Mouse (Mus musculus) midbrain, embryonic 11.5 days (tissue): ENCODE measurements around the gene Dok3. TPM values are rescaled to one million over a fixed set of nuclear protein-coding genes. Genes with fewer than 3 reads are reported as not detected.
A peak's percentile ranks its signal among the peaks of the same experiment; 100 is the strongest.

Experiments used
- ATAC-seq: fragments of 200-750 bp; cut with Nextera tagmentation; 2 replicates; pipeline ENCODE4 v1.8.0; 2017; ENCODE audit warnings: moderate TSS enrichment, moderate library complexity; ENCODE audit not compliant: low FRiP score
- DNase-seq: peaks from one replicate; pipeline ENCODE4 v3.0.0; 2015; ENCODE audit warnings: low spot score; ENCODE audit errors: missing footprints
- H3K27ac ChIP-seq: fragments of 300-500 bp; sonication (generic); 2 replicates; pipeline ENCODE4 v1.5.1; 2014; ENCODE audit warnings: low read depth, low read length
- H3K27me3 ChIP-seq: fragments of 300-500 bp; sonication (generic); 2 replicates; pipeline ENCODE4 v1.6.1; 2014; ENCODE audit warnings: mild to moderate bottlenecking, low read length, moderate library complexity, mixed read lengths; ENCODE audit not compliant: control insufficient read depth, insufficient read depth
- H3K36me3 ChIP-seq: fragments of 300-500 bp; sonication (generic); 2 replicates; pipeline ENCODE4 v1.6.1; 2014; ENCODE audit warnings: mild to moderate bottlenecking, low read length, moderate library complexity, mixed read lengths; ENCODE audit not compliant: control insufficient read depth, insufficient read depth
- H3K4me1 ChIP-seq: fragments of 300-500 bp; sonication (generic); 2 replicates; pipeline ENCODE4 v1.6.1; 2014; ENCODE audit warnings: low read length; ENCODE audit not compliant: control insufficient read depth, insufficient read depth
- H3K4me2 ChIP-seq: fragments of 300-500 bp; sonication (generic); 2 replicates; pipeline ENCODE4 v1.6.1; 2014; ENCODE audit warnings: mild to moderate bottlenecking, moderate library complexity
- H3K4me3 ChIP-seq: fragments of 300-500 bp; sonication (generic); 2 replicates; pipeline ENCODE4 v1.5.1; 2014; ENCODE audit warnings: low read depth, low read length
- H3K9ac ChIP-seq: fragments of 300-500 bp; sonication (generic); 2 replicates; pipeline ENCODE4 v1.6.1; 2014; ENCODE audit warnings: low read length
- H3K9me3 ChIP-seq: fragments of 300-500 bp; sonication (generic); 2 replicates; pipeline ENCODE4 v1.6.1; 2016; ENCODE audit warnings: low read length; ENCODE audit not compliant: control insufficient read depth
- WGBS: fragments of 180-500 bp; shearing (Covaris S2); extraction: QIAGEN DNeasy Blood & Tissue Kit; methylation state at CpG from one replicate; pipeline ENCODE4 v1.1.7; 2014; 5-methylcytosine and 5-hydroxymethylcytosine counted together
- polyA plus RNA-seq: library from polyadenylated mRNA; unstranded; fragments of >200 nt; fragmentation: Nextera tagmentation; extraction: Ambion mirVana; gene quantifications from 2 replicates; pipeline ENCODE4 v1.2.1, GENCODE M21; 2014

Dok3 gene
- polyA plus RNA-seq, 1 experiment from 2014 or later: 1.9 TPM

- no peak for ATAC-seq
- Histone ChIP-seq H3K9ac (no peak overlapping the region), H3K9me3 (no peaks in the 10 kb centered on the region), H3K4me3 (no peak overlapping the region), H3K4me1 (no peaks in the 10 kb centered on the region), H3K27me3 (no peaks in the 10 kb centered on the region), H3K27ac (no peak overlapping the region), H3K36me3 (peaks cover 22% of the 10 kb centered on the region), H3K4me2 (no peak overlapping the region)
- 84% methylated on average over 18 of the region's 18 CpGs for WGBS
- no peak for DNase-seq
Measured at GRCm38 (mm10) chr13:55527834-55528772, 993 bp downstream of the Dok3 start.

GRCm38 (mm10) chr13:55527212-55527611 lies 1.9 kb downstream of the Dok3 start:
- Histone ChIP-seq H3K9me3 (no peaks in the 10 kb centered on the region), H3K36me3 (peaks cover 20% of the 10 kb centered on the region), H3K9ac (no peak overlapping the region), H3K4me1 (no peaks in the 10 kb centered on the region), H3K4me2 (no peak overlapping the region), H3K27me3 (no peaks in the 10 kb centered on the region), H3K4me3 (no peak overlapping the region), H3K27ac (no peak overlapping the region)
- no peak for ATAC-seq
- 88% methylated on average over 16 of the region's 16 CpGs for WGBS
- no peak for DNase-seq

GRCm38 (mm10) chr13:55525733-55526553 lies 3.2 kb downstream of the Dok3 start:
- Histone ChIP-seq H3K27me3 (no peaks in the 10 kb centered on the region), H3K9me3 (no peaks in the 10 kb centered on the region), H3K36me3 (peaks cover 10% of the 10 kb centered on the region), H3K4me3 (no peak overlapping the region), H3K4me2 (no peak overlapping the region), H3K4me1 (no peaks in the 10 kb centered on the region), H3K9ac (no peak overlapping the region), H3K27ac (no peak overlapping the region)
- no peak for ATAC-seq
- WGBS: 84% methylated on average over 15 of the region's 16 CpGs
- DNase-seq: no peak

GRCm38 (mm10) chr13:55523951-55524600 lies 5.0 kb downstream of the Dok3 start:
- 90% methylated on average over 23 of the region's 23 CpGs for WGBS
- H3K9ac ChIP-seq: no peak overlapping the region
- no peak overlapping the region for H3K4me2 ChIP-seq
- H3K36me3 ChIP-seq: no peaks in the 10 kb centered on the region
- H3K9me3 ChIP-seq: no peaks in the 10 kb centered on the region
- ATAC-seq (no peak), DNase-seq (no peak)
- no peak overlapping the region; the same call in 1 of the 2 replicates for H3K27ac ChIP-seq
- H3K4me3 ChIP-seq: no peak overlapping the region
- H3K27me3 ChIP-seq: no peaks in the 10 kb centered on the region
- no peaks in the 10 kb centered on the region for H3K4me1 ChIP-seq

- no peaks in the 10 kb centered on the region for H3K27me3 ChIP-seq
- 59% methylated on average over 17 of the region's 17 CpGs for WGBS
- no peak overlapping the region for H3K27ac ChIP-seq
- H3K4me2 ChIP-seq: no peak overlapping the region
- H3K4me3 ChIP-seq: no peak overlapping the region
- H3K4me1 ChIP-seq: no peaks in the 10 kb centered on the region
- no peaks in the 10 kb centered on the region for H3K9me3 ChIP-seq
- no peak overlapping the region for H3K9ac ChIP-seq
- DNase-seq: no peak
- ATAC-seq: no peak
- no peaks in the 10 kb centered on the region for H3K36me3 ChIP-seq
Measured at GRCm38 (mm10) chr13:55523278-55523677, 5.8 kb downstream of the Dok3 start.

- WGBS: 58% methylated on average over 8 of the region's 8 CpGs
- no peak overlapping the region for H3K4me3 ChIP-seq
- no peak overlapping the region for H3K27ac ChIP-seq
- H3K4me2 ChIP-seq: no peak overlapping the region
- no peak overlapping the region for H3K9ac ChIP-seq
- ATAC-seq: no peak
- H3K27me3 ChIP-seq: no peaks in the 10 kb centered on the region
- H3K9me3 ChIP-seq: no peaks in the 10 kb centered on the region
- no peak for DNase-seq
- H3K36me3 ChIP-seq: no peaks in the 10 kb centered on the region
- no peaks in the 10 kb centered on the region for H3K4me1 ChIP-seq
Measured at GRCm38 (mm10) chr13:55522730-55523129, 6.4 kb downstream of the Dok3 start.

GRCm38 (mm10) chr13:55519606-55520005 lies 9.5 kb downstream of the Dok3 start:
- DNase-seq (no peak), ATAC-seq (no peak)
- WGBS: 82% methylated on average over 4 of the region's 4 CpGs
- H3K27ac ChIP-seq: no peak overlapping the region
- H3K4me3 ChIP-seq: no peak overlapping the region
- no peaks in the 10 kb centered on the region for H3K9me3 ChIP-seq
- H3K9ac ChIP-seq: no peak overlapping the region
- no peaks in the 10 kb centered on the region for H3K4me1 ChIP-seq
- no peaks in the 10 kb centered on the region for H3K36me3 ChIP-seq
- H3K27me3 ChIP-seq: no peaks in the 10 kb centered on the region
- H3K4me2 ChIP-seq: no peak overlapping the region

- H3K27me3 ChIP-seq: no peaks in the 10 kb centered on the region
- no peak overlapping the region for H3K9ac ChIP-seq
- ATAC-seq (no peak), DNase-seq (peak; percentile 99)
- no peak overlapping the region for H3K4me2 ChIP-seq
- H3K27ac ChIP-seq: no peak overlapping the region
- no peaks in the 10 kb centered on the region for H3K36me3 ChIP-seq
- H3K4me3 ChIP-seq: no peak overlapping the region
- WGBS: 5% methylated on average over 5 of the region's 5 CpGs
- no peaks in the 10 kb centered on the region for H3K9me3 ChIP-seq
- peaks cover 10% of the 10 kb centered on the region for H3K4me1 ChIP-seq
Measured at GRCm38 (mm10) chr13:55516955-55517354, 12.1 kb downstream of the Dok3 start.
